ENCODE assay signal across 26 mouse cellular contexts in genomic region chr1:61742831-61743230, GRCm38 (mm10).
DNase-seq lines count a peak whose midpoint lies in the region; ATAC-seq and TF ChIP-seq lines count a peak whose summit lies in the region.
"Had no signal": no experiment of that assay in that cellular context is flagged by ENCODE, and none has a peak within 500 bp of the region (broad histone marks: within the 10 kb centered on the region; RNA-seq: fewer than 3 reads in every experiment).

No protein-coding gene starts in this region.

- no peak overlapping the region for H3K4me3 ChIP-seq in lung, postnatal 0 days (ENCODE audit: low read depth, low read length)
- no peak overlapping the region for H3K4me3 ChIP-seq in lung, adult 2 months (replicated peaks; ENCODE audit: extremely low read depth, low read depth, low read length)
- H3K4me3 ChIP-seq: embryonic facial prominence, embryonic 12.5 days; embryonic facial prominence, embryonic 15.5 days; gastrocnemius, adult 2 months; heart, adult 2 months; heart, embryonic 10.5 days; hindbrain, embryonic 10.5 days; hindbrain, embryonic 13.5 days had no signal

- ATAC-seq in lung, postnatal 0 days = no peak
- ATAC-seq: forebrain, embryonic 14.5 days; forebrain, postnatal 0 days; hindbrain, embryonic 16.5 days; Patski had no signal

- H3K27ac ChIP-seq in lung, postnatal 0 days (ENCODE audit: low read length) = no peak overlapping the region
- H3K27ac ChIP-seq: embryonic facial prominence, embryonic 12.5 days; embryonic facial prominence, embryonic 15.5 days; gastrocnemius, adult 2 months; heart, adult 2 months; heart, embryonic 10.5 days; hindbrain, embryonic 10.5 days; hindbrain, embryonic 13.5 days had no signal

- no peak overlapping the region for H3K9ac ChIP-seq in lung, postnatal 0 days (replicated peaks; ENCODE audit: low read depth)
- H3K9ac ChIP-seq: embryonic facial prominence, embryonic 12.5 days; embryonic facial prominence, embryonic 15.5 days; forebrain, postnatal 0 days; hindbrain, embryonic 13.5 days had no signal

- TF ChIP-seq CTCF in lung, postnatal 0 days (IDR thresholded peaks at IDR 0.05) = no peak
- no peak for TF ChIP-seq CTCF in lung, adult 2 months (IDR thresholded peaks at IDR 0.05; ENCODE audit: insufficient read depth, low read length)

- H3K27me3 ChIP-seq in lung, postnatal 0 days (replicated peaks; ENCODE audit: insufficient read depth, low read length) = no peaks in the 10 kb centered on the region
- H3K27me3 ChIP-seq: CH12.LX; embryonic facial prominence, embryonic 12.5 days; embryonic facial prominence, embryonic 15.5 days; hindbrain, embryonic 13.5 days; Patski had no signal

- DNase-seq in cerebellum, postnatal 14 days = peak; percentile 25 to 52
- DNase-seq in cerebellum, adult 11 months = no peak
- DNase-seq in left cerebral cortex, postnatal 4 days = peak; percentile 47
- no peak for DNase-seq in left cerebral cortex, postnatal 14 days (ENCODE audit: low spot score in 2 of 2)
- peak; percentile 31 for DNase-seq in lung, postnatal 0 days (ENCODE audit: low spot score)
- no peak for DNase-seq in lung, adult 2 months
- no peak for DNase-seq in spleen, postnatal 36 days (ENCODE audit: low spot score in 2 of 2)
- DNase-seq: adrenal gland, postnatal 10 days; adrenal gland, postnatal 36 days; B cell, adult 2 months; cerebellum, adult 2 months; cerebellum, postnatal 25 days; forebrain, postnatal 0 days; gastrocnemius, adult 2 months; gastrocnemius, postnatal 14 days; heart, adult 2 months had no signal

- H3K4me2 ChIP-seq in lung, postnatal 0 days (replicated peaks; ENCODE audit: low read depth, low read length) = no peak overlapping the region
- H3K4me2 ChIP-seq: embryonic facial prominence, embryonic 12.5 days; embryonic facial prominence, embryonic 15.5 days; hindbrain, embryonic 13.5 days had no signal

- no peaks in the 10 kb centered on the region; the same call in 1 of the 2 replicates for H3K4me1 ChIP-seq in lung, postnatal 0 days (ENCODE audit: insufficient read depth, low read depth, low read length)
- 0 out of 2 replicates have a peak, but pooled peaks cover 2% of the 10 kb centered on the region for H3K4me1 ChIP-seq in lung, adult 2 months (ENCODE audit: control insufficient read depth, insufficient read depth, low read length)
- H3K4me1 ChIP-seq: embryonic facial prominence, embryonic 12.5 days; embryonic facial prominence, embryonic 15.5 days; heart, embryonic 10.5 days; hindbrain, embryonic 10.5 days; hindbrain, embryonic 13.5 days had no signal

- no peaks in the 10 kb centered on the region for H3K36me3 ChIP-seq in lung, postnatal 0 days (ENCODE audit: insufficient read depth, low read length)
- H3K36me3 ChIP-seq: embryonic facial prominence, embryonic 12.5 days; embryonic facial prominence, embryonic 15.5 days; G1E; heart, embryonic 10.5 days; hindbrain, embryonic 10.5 days; hindbrain, embryonic 13.5 days had no signal

- TF ChIP-seq EP300 in lung, postnatal 0 days (IDR thresholded peaks at IDR 0.05) = no peak

- no peak for TF ChIP-seq POLR2A in lung, adult 2 months (IDR thresholded peaks at IDR 0.05; ENCODE audit: borderline replicate concordance, extremely low read depth, low read depth, low read length)

- intact Hi-C loops in left cerebral cortex, postnatal 4 days (cut with DNase I) = no loop called here
- intact Hi-C loops in left cerebral cortex, postnatal 14 days (cut with DNase I) = no loop called here

- no peaks in the 10 kb centered on the region for H3K9me3 ChIP-seq in lung, postnatal 0 days (ENCODE audit: low read length)
- H3K9me3 ChIP-seq: embryonic facial prominence, embryonic 12.5 days; embryonic facial prominence, embryonic 15.5 days; G1E; heart, embryonic 10.5 days; hindbrain, embryonic 10.5 days; hindbrain, embryonic 13.5 days had no signal

Comparison
In these comparisons a context has a peak if more than half of its experiments do, and no peak if none do; other contexts are left out.
1. DNase-seq: peak in cerebellum, postnatal 14 days (2 of 2), left cerebral cortex, postnatal 4 days (single experiment) and lung, postnatal 0 days (single experiment); none in cerebellum, adult 11 months (single experiment), left cerebral cortex, postnatal 14 days (0 of 2), lung, adult 2 months (single experiment) and spleen, postnatal 36 days (0 of 2).